Mouse (Mus musculus): ENCODE data around the gene Cpn1. TPM values are rescaled to one million over a fixed set of nuclear protein-coding genes. Genes with fewer than 3 reads are reported as not detected.

Gene Cpn1
- under 1 TPM in 3 of 4 experiments, not detected in 1; 0.27 to 0.37 (median 0.34) TPM for total RNA-seq (2022)

- DNase-seq (ENCODE audit: low spot score in 2 of 2) = no peak
These were observed at the start of gene Cpn1 for GRCm38 (mm10) chr19:43986069-43986794. Cpn1 (minus strand) TSS chr19:43986556.

- DNase-seq (ENCODE audit: low spot score in 2 of 2) = no peak
These were observed 47.0 kb upstream of the Cpn1 start for GRCm38 (mm10) chr19:44033396-44033795.

- DNase-seq (ENCODE audit: low spot score in 2 of 2) = no peak
These were observed 45.8 kb upstream of the Cpn1 start for GRCm38 (mm10) chr19:44032046-44032744.

- no peak for DNase-seq (ENCODE audit: low spot score in 2 of 2)
These were observed 43.7 kb upstream of the Cpn1 start for GRCm38 (mm10) chr19:44030024-44030423.

GRCm38 (mm10) chr19:44028972-44029371, 42.6 kb upstream of the Cpn1 start, which contains the start of gene Cyp2c23:
Cyp2c23 (minus strand) TSS chr19:44029208.
- DNase-seq (ENCODE audit: low spot score in 2 of 2) = no peak

- DNase-seq (ENCODE audit: low spot score in 2 of 2) = no peak
These were observed 40.7 kb upstream of the Cpn1 start for GRCm38 (mm10) chr19:44026956-44027530.

GRCm38 (mm10) chr19:44024921-44025585, 38.7 kb upstream of the Cpn1 start:
- DNase-seq (ENCODE audit: low spot score in 2 of 2) = no peak

- no peak for DNase-seq (ENCODE audit: low spot score in 2 of 2)
These were observed 36.7 kb upstream of the Cpn1 start for GRCm38 (mm10) chr19:44023066-44023465.

- no peak for DNase-seq (ENCODE audit: low spot score in 2 of 2)
These were observed 35.1 kb upstream of the Cpn1 start for GRCm38 (mm10) chr19:44021502-44021901.

GRCm38 (mm10) chr19:44019739-44020138, 33.4 kb upstream of the Cpn1 start:
- DNase-seq (ENCODE audit: low spot score in 2 of 2) = no peak

- no peak for DNase-seq (ENCODE audit: low spot score in 2 of 2)
These were observed 27.5 kb upstream of the Cpn1 start for GRCm38 (mm10) chr19:44013862-44014261.

- no peak for DNase-seq (ENCODE audit: low spot score in 2 of 2)
These were observed 22.4 kb upstream of the Cpn1 start for GRCm38 (mm10) chr19:44008784-44009183.

- DNase-seq (ENCODE audit: low spot score in 2 of 2) = peak in 1 of 2 experiments; percentile 8
These were observed 20.8 kb upstream of the Cpn1 start for GRCm38 (mm10) chr19:44007186-44007585.

- DNase-seq (ENCODE audit: low spot score in 2 of 2) = no peak
These were observed 18.7 kb upstream of the Cpn1 start for GRCm38 (mm10) chr19:44005025-44005424.

GRCm38 (mm10) chr19:44004261-44004660, 17.9 kb upstream of the Cpn1 start:
- no peak for DNase-seq (ENCODE audit: low spot score in 2 of 2)

- no peak for DNase-seq (ENCODE audit: low spot score in 2 of 2)
These were observed 14.4 kb upstream of the Cpn1 start for GRCm38 (mm10) chr19:44000720-44001119.

GRCm38 (mm10) chr19:44000061-44000460, 13.7 kb upstream of the Cpn1 start:
- DNase-seq (ENCODE audit: low spot score in 2 of 2) = no peak

GRCm38 (mm10) chr19:43998802-43999527, 12.6 kb upstream of the Cpn1 start:
- no peak for DNase-seq (ENCODE audit: low spot score in 2 of 2)

GRCm38 (mm10) chr19:43998101-43998500, 11.7 kb upstream of the Cpn1 start:
- peak; percentile 71 to 85 for DNase-seq (ENCODE audit: low spot score in 2 of 2)

- no peak for DNase-seq (ENCODE audit: low spot score in 2 of 2)
These were observed 9.1 kb upstream of the Cpn1 start for GRCm38 (mm10) chr19:43995427-43995826.

GRCm38 (mm10) chr19:43992464-43992863, 6.1 kb upstream of the Cpn1 start:
- DNase-seq (ENCODE audit: low spot score in 2 of 2) = no peak
